Mouse (Mus musculus) c-Kit-positive CD71-negative TER-119-negative erythroid progenitor cells, embryonic 14.5 days (primary cell): Measurements from ENCODE around the gene Alas2.

Experiments used
- DNase-seq: peaks from one replicate; pipeline ENCODE4 v3.0.0-alpha.2; 2013; ENCODE audit warnings: low read depth

The Alas2 gene

DNA sequence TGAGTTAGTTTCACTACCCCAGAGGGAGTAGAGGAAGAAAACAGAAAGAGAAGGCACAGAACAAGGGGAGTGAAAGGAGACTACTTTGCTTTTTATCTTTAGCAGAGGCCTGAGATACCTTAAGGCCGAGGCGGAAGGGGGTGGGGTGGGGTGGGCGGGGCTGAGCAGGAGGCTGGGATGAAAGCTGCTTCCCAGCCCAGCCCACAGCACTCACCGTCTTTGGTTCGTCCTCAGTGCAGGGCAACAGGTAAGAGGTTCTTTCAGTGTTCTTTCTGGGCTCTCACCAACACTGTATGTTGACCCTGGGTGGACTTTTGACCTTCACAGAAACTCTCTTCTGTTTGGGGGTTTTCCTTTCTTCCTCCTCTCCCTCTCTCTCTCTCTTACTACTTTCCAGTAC, at the start of gene Alas2:
Gene Alas2 (plus strand): TSS at position 137 of the 400 bp plus-strand sequence.
- no peak for DNase-seq

DNA sequence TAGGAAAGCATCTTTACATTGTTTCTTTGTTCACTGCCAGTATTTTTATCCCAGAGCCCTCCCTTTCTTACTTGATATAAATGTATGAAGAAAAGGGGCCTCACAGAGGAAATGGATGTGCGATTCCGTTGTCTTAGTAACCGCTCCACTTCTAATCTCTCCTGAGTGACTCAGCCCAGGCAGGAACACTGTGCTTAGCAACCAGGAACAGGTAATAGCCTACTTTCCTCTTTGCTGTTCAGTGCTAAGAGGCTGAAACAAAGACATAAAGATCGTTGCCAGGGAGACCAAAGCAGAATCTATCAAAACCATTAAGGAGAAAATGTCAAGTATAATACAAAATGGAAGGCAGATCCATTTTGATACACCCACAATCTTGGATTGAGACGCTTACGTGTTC, 38.5 kb upstream of the Alas2 start:
- no peak for DNase-seq

DNA sequence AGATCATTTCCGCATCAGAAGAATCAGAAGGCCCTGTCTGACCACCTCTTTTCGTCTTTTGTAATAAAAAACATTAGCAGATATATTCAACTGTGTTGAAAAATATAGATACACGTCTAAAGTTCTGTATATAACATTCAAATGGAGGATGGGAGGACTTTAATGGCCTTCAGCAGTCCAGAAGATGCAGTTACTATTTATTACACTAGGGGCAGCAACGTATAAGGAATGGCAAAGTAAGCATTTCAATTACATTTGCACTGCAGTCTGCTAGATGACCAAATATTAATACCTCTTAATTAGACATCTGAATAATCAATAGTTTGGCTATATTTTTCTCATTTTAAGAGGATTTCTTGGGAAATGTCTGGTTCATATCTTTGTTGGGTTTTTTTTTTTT, 36.5 kb upstream of the Alas2 start:
- peak; percentile 41 for DNase-seq

DNA sequence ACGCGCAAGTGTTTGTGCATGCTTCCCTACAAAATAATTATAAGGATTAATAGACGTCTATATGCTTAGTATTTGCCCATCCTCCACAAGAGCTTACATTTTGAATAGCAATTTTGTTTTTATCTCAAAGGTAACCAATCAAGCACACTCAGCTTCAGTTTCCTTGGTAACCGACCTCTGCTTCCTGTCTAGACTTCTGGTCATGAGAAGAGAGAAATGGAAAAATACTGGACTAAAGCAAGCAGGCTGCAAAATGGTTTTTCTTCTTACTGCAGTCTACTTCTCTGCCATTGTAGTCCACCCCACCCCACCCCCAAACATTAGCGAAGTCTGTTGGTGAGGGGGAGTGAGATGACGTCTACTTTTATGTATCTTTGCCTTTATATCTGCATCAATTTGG, 35.9 kb upstream of the Alas2 start:
- DNase-seq: no peak

DNA sequence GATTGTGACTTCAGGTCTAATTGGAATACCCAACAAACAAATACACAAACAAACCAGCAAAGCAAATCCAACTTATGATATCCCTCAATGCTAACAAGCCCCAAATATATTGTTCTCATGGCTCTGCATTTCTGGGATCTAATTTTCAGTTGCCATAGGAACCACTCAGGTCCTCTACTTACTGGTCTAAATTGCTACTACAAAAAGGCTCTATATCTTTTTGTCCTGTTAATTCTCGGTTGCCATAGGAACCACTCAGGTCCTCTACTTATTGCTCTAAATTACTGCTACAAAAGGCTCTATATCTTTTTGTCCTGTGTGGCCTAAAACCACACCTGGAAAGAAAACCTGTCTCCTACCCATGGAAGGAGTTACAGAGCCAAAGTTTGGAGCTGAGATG, 33.0 kb upstream of the Alas2 start:
- DNase-seq: no peak

DNA sequence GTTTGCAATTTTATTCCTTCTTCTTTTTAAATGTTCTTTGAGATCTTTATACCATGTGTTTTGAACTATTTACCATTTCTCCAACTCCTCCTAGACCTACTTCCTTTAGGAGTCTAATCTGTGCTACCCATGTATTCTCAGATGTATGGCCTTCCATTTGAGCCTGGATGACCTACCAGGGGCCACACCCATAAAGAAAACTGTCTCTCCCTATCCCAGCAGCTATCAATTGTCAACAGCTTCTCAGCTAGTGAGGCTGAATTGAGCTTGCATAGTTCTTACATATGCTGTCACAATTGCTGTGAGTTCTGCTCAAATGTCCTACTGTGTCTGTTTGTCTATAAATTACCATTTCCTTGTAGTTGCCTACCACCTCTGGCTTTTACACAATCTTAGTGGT, 31.2 kb upstream of the Alas2 start:
- DNase-seq: no peak

DNA sequence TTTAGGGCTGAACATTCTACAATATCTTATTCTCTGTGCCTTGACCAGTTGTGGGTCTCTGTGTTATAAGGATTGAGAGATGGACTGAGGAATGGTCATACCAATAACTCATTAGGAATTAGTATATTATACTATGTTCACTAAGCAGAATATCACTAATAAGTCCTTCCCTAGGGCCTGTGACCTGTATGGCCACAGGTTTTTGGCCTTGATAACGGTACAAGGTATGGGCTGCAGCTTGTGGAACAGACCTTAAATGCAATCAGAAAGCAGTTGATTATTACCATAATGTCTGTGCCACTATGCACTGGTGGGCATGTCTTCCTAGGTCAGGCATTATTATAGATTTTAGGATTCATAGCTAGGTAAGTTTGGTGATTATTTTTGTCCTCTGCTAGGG, 30.7 kb upstream of the Alas2 start:
- DNase-seq: no peak

DNA sequence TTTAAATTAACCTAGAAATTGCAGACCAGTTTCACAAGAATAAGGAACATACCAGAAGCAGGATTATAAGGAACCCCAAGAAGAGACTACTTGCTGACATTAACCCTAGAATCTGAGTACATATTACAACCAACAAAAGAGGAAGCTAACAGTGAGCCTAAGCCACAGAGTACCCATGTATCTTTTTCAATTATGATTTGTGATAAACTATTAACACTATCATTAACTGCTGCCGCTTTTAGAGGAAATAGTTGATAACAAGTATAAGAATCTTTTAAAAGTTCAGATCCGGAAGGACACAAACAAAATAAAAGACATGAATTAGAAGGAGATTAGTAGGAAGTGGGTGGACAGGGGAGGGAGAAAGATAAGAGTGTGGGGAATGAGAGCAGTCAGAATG, 7.1 kb upstream of the Alas2 start:
- no peak for DNase-seq

DNA sequence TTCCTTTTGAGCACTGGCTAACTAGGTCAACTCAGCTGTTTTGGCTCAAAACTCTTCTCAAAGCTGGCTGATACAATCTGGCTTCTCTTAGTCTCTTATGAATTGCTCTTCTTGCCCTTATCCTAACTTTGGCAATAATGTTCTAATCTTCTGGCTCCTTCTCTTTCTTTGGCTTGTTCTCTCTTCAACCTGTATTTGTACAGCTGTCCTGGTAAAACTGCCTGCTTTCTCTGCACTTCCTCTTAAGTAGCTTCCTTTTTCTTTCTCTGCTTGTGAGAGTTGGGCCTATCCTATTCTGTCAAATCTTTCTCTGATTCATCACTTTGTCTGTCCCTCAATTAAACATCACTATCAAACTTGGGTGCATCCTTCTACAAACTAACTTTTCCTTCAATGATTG, 5.5 kb upstream of the Alas2 start:
- no peak for DNase-seq

DNA sequence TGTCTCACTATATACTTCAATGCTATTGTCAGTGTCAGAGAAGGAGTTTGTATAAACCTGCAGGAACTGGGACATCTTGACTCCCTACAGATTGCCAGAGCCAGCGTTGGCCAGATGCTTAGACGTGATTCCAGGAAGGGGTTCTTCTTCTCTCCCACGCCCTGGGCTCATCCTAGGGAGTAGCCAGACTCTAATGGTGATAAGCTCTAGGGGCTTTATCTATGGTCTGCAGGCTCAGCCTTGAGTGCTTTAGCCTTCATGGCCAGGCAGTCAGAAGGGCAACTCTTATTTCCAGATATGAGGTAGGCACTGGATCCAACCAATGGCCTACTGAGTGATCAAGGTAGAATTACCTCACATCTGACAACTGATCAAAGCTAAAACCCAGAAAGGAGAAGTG, 2.5 kb downstream of the Alas2 start:
- DNase-seq: peak; percentile 30

DNA sequence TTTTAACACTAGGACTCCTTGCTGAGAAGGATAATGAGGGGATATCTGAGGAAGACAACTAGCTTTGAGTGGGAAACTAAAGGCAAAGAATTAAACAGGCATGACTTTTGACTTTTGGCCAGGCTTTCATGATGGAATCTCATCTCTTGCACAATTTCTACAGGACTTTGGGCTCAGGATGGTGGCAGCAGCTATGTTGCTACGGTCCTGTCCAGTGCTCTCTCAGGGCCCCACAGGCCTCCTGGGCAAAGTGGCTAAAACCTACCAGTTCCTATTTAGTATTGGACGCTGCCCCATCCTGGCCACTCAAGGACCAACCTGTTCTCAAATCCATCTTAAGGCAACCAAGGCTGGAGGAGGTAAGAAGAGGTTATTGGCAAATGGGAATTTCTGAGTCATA, 4.8 kb downstream of the Alas2 start:
- no peak for DNase-seq

DNA sequence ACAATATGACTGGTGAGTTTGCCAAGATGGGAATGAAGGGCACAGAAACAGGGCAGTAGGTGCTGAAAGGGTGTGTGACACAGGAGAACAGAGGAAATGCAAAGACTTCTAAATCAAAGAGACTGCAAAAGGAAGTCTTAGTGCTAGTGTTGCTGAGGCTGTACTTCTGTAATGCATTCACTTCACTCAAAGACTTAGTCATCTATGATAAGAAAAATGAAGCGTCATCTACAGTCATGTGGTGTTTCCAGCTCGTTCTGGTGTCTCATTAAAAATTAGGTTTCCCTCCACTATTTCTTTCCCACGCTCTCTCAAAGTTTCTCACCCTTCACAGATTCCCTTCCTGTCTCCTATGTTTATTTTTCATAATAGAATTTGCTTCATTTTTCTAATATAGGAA, 6.9 kb downstream of the Alas2 start:
- DNase-seq: no peak

DNA sequence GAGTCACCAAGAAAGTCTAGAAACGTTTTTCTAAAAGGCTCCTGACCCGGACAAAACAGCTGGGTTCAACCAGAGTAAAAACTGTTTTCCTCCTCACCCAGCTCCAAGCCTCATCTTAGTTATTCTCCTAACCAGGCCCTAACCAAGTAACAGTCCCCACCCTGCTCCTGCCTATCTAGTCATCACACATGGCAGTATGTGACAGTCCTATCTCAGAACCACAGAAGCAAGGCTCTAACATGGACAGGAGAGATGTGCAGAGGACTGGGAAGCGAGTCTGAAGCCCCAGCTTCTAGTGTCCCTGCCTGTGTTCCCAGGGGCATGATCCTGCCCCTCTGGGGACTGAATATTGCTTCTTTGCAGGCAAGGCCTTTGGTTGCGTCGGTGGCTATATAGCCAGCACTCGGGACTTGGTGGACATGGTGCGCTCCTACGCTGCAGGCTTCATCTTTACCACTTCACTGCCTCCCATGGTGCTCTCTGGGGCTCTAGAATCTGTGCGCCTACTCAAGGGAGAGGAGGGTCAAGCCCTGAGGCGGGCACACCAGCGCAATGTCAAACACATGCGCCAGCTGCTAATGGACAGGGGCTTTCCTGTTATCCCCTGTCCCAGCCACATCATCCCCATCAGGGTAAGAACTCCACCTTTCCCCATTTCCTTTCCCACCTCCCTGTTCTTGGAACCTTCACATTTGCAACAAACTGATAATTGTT, 17.6 kb downstream of the Alas2 start:
- DNase-seq: peak; percentile 8

DNA sequence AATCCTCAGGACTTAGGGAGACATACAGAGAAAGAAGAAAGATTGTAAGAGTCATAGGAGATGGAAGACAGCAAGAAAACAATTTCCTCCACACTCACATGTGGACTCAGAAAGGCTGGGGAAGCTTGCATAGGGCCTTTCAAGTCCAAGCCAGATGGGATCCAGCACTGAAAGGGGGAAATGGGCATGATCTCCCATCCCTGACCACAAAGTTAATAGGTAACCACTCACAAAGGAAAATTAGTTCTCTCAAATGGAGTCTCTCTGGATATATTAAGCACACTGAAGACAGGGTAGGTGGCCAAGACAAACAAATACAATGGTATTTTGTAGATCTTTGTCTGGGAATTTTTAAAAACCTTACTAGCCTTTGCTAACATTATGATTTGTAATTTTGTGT, 34.7 kb downstream of the Alas2 start:
- DNase-seq: no peak

DNA sequence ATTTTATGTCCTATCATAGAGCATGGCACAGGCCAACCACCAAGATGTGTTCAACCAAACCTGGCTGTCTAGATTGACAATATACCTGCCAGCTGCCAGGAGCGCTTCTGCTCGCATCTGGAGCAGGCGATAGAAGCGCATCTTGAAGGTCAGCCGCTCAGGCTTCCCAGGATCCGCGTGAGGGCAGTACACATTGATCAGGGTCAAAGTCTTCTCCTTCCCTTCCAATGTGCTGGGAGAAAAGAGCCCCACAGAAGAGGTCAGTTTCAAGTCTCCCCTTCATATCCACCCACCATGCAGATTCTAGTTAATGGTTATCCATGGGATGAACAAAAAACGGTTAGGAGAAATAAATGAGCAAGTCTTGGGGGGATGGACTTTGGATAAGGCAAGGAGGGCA, 37.9 kb downstream of the Alas2 start:
- DNase-seq: no peak

DNA sequence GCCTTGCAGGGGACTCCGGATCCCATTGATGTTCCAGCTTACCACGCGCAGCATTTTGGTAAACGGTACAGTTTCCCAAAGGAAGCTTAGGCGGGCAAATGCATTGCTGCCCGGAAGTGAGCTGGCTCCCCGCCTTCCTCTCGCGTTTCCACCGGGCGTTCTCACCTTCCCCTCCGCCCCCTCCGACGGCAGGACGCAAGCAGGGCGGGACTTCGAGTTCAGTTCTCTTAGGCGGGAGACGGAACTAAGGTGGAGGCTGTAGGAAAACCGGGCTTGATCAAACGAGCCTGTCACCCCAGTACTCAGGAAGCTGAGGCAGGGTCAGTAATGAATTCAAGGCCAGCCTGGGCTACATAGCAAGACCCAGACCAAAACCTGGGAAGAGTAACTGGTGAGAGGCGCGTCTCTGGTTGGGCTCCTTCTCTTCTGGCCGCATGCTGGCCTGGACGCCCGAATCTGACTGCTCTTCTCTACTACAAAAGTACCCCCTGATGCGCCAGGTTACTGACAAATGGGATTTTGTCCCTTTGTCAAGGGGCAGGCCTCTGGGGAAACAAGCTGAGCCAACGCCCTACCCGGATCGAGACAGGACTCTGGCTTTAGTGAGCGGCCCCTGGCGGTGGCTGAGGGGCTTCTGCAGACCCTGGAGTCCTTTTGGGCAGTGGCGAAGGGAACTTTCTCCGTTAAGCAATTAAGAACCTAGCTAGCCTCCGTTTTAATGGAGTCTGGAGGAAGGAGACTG, 41.0 kb downstream of the Alas2 start, which contains the start of gene Pfkfb1:
Gene Pfkfb1 (plus strand): TSS at position 207 of the 742 bp plus-strand sequence.
- DNase-seq: peak; percentile 54

DNA sequence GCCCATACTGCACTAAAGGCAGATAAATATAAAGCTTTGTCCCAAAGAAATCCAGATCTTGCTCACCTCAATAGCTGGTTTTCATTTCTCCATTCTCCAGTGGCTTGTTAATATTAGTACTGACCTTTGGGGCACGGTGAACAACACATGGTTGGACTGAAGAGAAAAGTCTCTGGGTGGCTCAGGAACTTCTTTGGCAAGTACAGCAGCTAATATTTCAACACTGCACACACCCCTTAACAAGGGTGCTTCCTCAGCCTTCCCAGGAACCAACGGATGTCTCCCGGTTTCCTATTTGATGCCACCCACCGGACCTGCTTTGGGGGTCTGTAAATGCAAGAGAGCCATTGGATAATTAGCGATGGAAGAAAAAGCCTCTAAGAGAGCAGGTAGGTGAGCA, 42.5 kb downstream of the Alas2 start, which contains the start of gene Apex2:
Gene Apex2 (minus strand): TSS at position 173 of the 400 bp plus-strand sequence.
- DNase-seq: no peak

DNA sequence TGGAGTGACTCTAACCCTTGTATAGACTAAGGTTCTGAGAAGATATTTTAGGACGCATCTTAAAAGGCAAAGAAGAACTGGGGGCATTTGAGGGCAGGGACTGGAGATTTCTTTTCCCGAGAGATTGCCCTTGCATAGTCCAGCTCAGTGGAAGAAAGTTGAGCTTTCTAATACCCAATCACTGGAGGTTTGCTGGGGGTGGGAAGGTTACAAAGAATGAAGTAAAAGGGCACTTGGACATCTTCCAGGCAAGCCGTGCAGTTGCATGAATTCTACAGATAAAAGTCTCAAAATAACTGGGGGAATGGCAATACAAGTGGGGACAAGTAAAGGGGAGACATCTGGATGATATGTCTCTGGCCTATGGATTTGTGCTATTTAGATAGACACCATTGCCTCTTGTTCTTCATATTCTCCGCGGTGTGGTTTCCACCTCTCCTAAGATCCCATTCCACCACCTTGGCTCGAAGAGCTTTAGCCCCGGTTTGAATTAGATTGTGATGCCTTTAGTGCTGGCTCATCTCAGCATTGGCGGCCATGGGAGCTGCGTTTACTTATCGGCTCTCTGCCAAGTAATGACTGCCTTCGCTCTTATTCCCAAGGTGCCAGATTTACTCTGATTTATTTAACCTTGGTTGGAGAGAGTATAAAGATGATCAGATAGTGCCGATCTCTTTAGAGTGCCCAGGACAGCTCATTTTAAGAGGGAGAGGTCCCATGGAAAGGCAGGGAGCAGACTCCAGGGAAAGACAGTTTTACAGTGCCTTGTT, 46.3 kb downstream of the Alas2 start:
- no peak for DNase-seq

DNA sequence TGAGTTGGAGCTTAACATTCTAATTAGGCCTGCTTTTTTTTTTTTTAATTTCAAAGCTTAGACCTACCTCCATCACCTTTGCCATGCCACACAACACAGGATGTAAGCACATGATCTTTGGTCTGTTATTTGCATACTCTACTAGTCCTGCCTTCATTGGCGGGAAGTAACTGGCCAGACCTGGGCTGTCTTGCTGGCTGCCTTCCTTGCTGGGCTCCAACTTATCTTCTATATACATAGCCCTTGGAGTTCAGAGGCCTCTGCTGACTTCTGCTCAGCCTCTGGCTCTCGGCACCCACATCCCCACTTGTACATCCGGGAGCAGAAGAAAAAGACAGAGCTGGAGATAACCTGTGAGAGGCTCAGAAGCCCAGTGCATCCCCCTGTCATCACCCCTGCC, 47.0 kb downstream of the Alas2 start:
- no peak for DNase-seq

DNA sequence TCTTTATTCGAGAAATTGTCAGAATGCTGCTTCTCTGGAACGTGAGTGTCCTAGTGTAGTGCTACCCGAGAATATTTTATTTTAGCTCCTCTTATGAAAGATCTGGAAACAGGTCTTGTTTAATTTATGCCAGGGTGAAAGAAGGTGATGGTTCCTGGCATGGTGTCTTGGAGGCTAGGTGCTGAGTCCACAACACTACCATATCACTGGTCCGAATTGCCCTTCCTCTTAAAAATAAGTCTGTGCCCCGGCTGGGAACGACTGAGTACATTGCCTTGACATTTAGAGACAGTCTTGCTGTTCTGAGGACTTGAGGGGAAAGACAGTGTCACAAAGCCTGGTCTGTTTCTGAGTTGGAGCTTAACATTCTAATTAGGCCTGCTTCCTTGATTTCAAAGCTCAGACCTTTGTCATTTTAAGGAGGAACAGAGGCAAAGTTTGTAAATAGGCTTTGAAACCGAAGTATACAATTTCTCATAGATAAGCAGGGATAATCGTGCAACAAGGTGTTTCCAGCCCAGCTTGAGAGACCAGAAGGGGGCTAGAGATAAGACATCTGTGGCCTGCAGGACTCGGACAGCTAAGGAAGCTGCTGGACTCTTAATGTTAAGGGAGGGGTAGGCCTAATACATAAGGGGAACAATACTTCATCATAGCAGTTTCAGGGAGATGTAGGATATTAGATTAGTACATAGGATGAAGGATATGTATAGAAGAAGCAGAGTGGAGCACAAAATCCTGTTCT, 48.0 kb downstream of the Alas2 start:
- DNase-seq: no peak

DNA sequence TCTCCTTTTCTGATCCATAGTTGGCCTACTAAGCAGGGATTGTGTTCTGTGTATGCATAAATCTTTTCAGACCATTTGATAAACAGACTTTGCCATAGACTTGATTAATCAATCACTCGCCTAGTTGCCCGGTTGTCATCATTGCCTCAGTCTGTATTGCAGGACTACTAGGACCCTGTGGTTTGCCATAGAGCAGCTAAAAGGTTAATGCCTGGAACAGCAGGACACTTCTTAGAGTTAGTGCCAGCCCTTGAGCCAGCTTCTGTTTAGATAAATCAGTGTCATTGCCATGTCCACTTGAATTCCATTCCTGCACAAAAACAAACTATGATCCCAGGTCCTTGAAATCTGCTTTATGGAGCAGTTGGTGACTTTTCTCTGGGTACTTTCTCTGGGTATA, 51.7 kb downstream of the Alas2 start:
- DNase-seq: no peak
